Mouse (Mus musculus): ENCODE measurements around the gene 6030452D12Rik. TPM values are rescaled to one million over a fixed set of nuclear protein-coding genes. Genes with fewer than 3 reads are reported as not detected.
A peak's percentile ranks its signal among the peaks of the same experiment; 100 is the strongest.

6030452D12Rik gene
- total RNA-seq (2021): not detected

DNA sequence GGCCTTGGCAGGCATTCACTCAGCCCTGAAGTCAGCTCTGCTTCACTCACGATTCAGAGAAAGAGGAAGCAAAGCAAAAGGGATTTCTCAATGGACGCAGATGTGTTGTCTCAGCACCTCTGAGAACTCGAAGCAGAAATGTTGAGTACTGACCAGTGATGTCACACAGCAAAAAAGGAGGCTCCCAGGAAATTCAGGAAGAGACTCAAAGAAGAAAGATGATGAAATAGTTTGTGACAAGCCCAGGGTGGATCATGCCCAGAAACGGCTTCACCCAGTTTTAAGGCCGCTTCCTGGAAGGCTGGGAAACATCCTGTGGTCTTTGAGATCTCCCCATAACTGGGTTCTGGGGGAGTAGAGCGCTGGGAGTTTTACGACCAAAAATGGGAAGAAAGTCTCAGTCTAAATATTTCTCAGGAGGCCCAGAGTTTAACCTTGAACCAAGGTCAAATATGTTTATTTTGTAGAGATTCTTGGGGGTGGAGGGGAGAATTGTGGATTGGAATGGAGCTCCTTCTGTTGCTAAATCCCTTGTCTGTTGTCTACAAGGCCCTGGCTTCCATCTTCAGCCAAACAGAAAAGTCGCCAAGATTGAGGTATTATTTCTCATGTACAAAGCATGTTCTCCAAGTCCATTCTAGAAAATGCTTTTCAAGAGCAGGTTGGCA lies at the start of gene 6030452D12Rik:
6030452D12Rik (plus strand) TSS at position 505 of the 668 bp plus-strand sequence.
- DNase-seq: peak in 1 of 2 experiments; percentile 38
- intact Hi-C loops (cut with DNase I): no loop called here

DNA sequence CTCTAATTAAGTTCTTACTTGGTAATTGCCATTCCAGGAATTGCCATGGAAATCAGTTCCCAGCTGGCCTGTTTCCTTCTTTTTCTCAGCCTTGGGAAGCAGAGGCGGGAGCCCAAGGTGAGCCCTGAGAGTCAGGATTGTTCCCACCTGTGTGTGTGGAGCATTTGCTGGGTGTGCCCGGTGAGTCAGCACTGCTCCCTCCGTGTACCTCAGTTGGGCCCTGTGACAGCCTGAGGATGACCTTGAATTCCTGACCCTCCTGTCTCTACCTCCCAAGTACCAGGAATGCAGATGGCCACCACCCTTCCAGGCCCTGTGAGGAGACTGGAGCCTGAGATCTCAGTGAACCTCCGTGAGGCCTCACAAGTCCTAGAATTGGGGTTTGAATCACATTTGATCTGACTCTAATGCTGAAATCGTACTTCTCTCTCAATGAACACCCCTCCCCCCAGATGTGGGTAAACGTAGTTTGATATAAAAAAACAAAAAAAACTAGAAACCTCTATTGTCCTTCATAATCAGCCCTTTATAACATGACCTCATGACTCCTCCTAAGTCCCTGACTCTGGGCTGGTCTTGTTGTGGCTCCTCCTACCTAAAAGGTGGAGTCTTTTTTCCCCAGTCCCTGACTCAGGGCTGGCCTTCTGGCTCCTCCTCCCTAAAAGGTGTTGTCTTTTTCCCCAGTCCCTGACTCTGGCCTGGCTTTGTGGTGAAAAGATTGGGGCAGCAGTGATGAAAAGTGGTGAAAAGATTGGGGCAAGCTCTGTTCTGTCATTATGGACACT lies 48.8 kb upstream of the 6030452D12Rik start:
- no peak for DNase-seq
- intact Hi-C loops (cut with DNase I): no loop called here

- no peak for DNase-seq
- intact Hi-C loops (cut with DNase I): no loop called here
Observed at GRCm38 (mm10) chr8:106452701-106453481, 47.4 kb upstream of the 6030452D12Rik start.

DNA sequence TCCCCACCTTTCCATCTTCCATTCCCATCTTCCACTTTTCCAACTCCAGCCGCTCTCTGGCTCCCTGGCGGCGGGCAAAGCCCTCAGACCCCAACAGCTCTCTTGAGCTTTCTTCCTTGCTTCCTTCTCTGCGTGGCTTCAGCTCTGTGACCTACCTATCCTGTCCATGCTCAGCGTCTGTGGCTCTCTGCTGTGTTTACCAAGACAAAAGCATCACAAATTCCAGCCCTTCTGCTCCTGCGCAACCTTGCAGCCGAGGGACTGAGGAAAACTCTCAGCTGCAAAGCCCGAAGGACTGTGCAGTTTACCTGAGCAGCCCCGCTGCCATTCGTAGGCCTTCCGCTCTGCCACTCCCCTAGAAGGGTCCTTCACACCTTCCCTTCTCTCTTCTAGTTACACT lies 46.3 kb upstream of the 6030452D12Rik start:
- intact Hi-C loops (cut with DNase I): no loop called here
- no peak for DNase-seq

DNA sequence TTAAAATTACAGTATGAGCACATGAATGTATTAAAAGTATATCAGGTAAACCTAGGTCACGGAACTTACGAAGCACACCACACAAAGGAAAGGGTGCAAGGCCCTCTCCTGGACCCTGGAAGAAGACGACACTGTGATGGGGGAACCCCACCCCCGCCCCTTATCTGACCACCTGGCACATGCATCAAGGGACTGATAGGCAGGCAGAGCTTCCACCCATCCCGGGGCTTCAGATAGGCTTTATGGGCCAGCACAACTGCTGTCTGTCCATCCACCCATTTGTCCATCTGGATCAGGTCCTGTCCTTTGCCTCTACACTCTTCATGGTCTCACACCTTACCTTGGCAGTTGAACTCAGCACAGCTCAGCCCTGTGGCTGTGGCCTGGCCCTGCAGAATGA lies 38.2 kb upstream of the 6030452D12Rik start:
- intact Hi-C loops (cut with DNase I): no loop called here

GRCm38 (mm10) chr8:106463795-106464194 lies 36.5 kb upstream of the 6030452D12Rik start:
- DNase-seq: no peak
- intact Hi-C loops (cut with DNase I): no loop called here

More for the DNA sequence above, 38.2 kb upstream of the 6030452D12Rik start:
- DNase-seq: no peak

- intact Hi-C loops (cut with DNase I): no loop called here
Observed at GRCm38 (mm10) chr8:106469485-106469884, 30.8 kb upstream of the 6030452D12Rik start.

GRCm38 (mm10) chr8:106474001-106474400 lies 26.3 kb upstream of the 6030452D12Rik start:
- intact Hi-C loops (cut with DNase I): no loop called here
- DNase-seq: no peak

More at GRCm38 (mm10) chr8:106469485-106469884, 30.8 kb upstream of the 6030452D12Rik start:
- no peak for DNase-seq

DNA sequence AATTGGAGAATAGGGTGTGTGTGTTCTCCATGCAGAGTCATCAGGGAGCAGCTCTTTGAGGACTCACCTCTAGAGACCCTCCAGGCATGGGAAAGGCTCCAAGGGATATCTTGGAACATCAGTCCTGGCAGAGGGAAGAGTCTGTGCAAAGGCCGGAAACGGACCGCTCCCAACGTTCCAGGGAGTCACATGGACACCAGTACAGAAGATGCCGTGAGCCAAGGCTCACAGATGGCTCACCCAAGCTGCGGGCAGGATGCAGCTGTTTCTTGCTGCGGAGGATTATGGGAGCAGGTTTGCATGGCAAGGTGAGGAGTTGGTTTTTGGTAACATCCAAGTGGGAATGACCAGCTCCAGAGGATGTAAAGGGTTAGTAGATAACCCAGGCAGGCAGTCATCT lies 3.9 kb downstream of the 6030452D12Rik start:
- intact Hi-C loops (cut with DNase I): no loop called here
- no peak for DNase-seq

- intact Hi-C loops (cut with DNase I): no loop called here
- no peak for DNase-seq
Observed at GRCm38 (mm10) chr8:106505328-106505965, 5.1 kb downstream of the 6030452D12Rik start.

GRCm38 (mm10) chr8:106506106-106506505 lies 5.8 kb downstream of the 6030452D12Rik start:
- intact Hi-C loops (cut with DNase I): no loop called here
- DNase-seq: no peak

GRCm38 (mm10) chr8:106507761-106508331 lies 7.5 kb downstream of the 6030452D12Rik start:
- peak in 1 of 2 experiments; percentile 40 for DNase-seq
- intact Hi-C loops (cut with DNase I): no loop called here

GRCm38 (mm10) chr8:106508456-106508855 lies 8.1 kb downstream of the 6030452D12Rik start:
- intact Hi-C loops (cut with DNase I): no loop called here
- DNase-seq: no peak

DNA sequence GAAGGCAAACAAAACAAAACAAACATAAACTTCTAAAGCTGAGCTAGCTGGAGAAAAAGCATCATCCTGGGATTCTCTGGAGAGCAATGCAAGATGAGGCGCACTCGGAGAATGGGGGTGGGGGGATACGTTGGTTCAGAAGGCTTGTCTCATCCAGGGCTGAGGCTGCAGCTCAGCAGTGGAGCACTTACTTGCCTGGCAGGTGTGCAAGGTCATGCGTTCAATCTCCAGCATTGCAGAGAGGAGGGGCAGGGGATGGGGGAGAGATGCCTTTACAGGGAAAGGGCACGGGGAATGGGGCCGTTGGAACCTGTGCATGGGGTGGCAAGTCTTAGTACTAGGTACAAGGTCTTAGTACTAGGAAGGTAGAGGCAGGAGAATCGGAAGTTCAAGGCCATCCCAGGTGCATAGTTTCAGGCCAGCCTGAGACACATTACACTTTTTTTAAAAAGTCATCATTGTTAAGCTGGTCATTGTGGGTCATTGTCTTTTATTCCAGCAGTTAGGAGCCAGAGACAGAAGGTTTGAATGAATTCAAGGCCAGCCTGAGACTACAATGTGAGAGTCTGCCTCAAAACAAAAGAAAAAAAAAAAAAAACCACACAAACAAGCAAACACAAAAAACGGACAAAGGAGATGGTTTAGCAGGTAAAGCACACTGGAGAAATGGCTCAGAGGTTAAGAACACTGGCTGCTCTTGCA lies 8.9 kb downstream of the 6030452D12Rik start:
- intact Hi-C loops (cut with DNase I): no loop called here
- no peak for DNase-seq

DNA sequence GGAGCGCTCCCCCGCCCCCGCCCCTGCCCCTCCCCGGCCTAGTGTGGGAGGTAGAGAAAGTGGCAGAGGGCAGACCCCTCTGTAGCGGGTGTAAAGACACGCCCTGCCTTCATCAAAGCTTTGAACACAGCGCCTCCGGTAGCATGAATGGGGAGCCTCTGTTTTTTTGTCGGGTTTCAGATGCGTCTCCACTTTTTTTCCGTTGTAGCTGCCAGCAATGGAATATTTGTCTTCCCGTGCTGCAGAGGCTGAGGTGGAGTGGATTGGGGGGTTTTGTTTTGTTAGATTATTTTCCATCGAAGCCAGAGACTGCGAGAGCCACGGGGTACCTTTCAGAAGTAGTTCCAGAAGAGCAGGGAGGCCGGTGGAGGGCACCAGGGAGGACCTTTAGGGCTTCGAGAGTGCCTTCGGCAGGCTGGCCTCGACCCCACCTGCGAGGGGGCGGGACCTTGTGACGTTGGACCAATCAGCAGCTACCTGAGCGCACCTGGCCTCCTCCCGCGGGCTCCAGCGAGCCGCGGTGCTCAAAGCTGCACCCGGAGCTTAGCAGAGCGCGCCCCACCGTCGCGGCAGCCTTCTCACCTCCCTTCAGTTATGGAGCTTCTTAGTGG lies 10.1 kb downstream of the 6030452D12Rik start, which contains the start of gene Cdh3:
Cdh3 (plus strand) TSS at position 527 of the 611 bp plus-strand sequence.
- peak in 1 of 2 experiments; percentile 30 for DNase-seq
- intact Hi-C loops (cut with DNase I): no loop called here

DNA sequence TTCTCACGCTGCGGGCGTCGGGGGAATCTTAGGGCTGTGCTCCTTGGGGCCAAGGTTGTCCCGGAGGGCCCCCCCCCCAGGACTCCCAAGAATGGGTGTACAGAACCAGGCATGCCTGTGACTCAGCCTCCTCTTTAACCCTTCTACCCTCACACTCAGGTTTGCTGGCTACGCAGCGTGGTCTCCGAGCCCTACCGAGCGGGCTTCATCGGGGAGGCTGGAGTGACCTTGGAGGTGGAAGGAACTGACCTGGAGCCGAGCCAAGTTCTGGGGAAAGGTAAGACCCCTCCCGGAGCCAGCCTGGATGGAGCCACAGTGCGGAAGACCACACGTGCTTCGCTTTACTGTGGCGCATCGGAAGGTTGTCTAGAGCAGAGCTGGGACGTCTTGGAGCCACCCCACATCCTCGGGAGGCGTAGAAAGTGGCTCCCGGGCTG lies 10.8 kb downstream of the 6030452D12Rik start:
- peak in 1 of 2 experiments; percentile 24 for DNase-seq
- intact Hi-C loops (cut with DNase I): no loop called here

- intact Hi-C loops (cut with DNase I): no loop called here
- peak in 1 of 2 experiments; percentile 37 for DNase-seq
Observed at GRCm38 (mm10) chr8:106511531-106512041, 11.3 kb downstream of the 6030452D12Rik start.

GRCm38 (mm10) chr8:106512475-106513150 lies 12.3 kb downstream of the 6030452D12Rik start:
- intact Hi-C loops (cut with DNase I): no loop called here

More at GRCm38 (mm10) chr8:106512475-106513150, 12.3 kb downstream of the 6030452D12Rik start:
- no peak for DNase-seq
